Mouse (Mus musculus): ENCODE data around the gene Samd9l. TPM values are rescaled to one million over a fixed set of nuclear protein-coding genes. Genes with fewer than 3 reads are reported as not detected.
"Not testable (repeated sequence)": the region's sequence is repeated elsewhere in the genome, so short reads cannot be mapped to it uniquely, and the experiment has no call there.

The Samd9l gene
- 1 to 10 TPM; 3.7 to 6.5 (median 5.1) TPM for total RNA-seq (2022)

DNA sequence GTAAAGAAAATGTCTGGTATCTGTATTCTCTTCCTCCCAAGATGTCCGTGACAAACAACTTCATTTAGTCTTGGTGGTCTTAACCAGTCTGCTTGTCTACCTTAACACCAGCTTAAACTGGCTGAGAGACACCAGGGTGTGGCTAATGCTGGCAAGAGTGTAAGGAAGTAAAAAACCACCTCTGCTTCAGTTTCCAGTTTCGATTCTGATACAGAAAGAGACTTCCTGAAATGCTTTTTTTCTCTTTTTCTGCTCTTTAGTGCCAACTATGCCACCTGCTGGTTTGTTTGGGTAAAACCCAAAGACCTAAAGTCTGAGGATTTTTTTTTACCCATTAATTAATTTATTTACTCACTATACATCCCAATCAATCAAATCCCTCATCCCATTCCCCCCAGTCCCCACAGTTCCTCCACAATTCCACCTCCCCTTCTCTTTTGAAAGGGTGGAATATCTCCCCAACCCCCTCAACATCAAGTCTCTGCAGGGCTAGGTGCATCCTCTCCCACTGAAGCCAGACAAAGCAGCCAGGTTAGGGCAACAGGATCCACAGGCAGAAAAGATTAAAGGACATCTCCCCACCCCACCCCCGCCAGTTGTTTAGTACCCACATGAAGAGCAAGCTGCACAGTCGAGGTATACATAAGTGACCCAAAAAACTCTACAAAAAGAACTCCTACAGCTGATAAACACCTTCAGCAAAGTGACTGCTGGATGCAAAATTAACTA, at the start of gene Samd9l:
Gene Samd9l, minus strand, starts transcription at position 233 of the 729 bp plus-strand sequence.
- peak; percentile 14 to 15 for DNase-seq (ENCODE audit: low spot score in 2 of 2)

DNA sequence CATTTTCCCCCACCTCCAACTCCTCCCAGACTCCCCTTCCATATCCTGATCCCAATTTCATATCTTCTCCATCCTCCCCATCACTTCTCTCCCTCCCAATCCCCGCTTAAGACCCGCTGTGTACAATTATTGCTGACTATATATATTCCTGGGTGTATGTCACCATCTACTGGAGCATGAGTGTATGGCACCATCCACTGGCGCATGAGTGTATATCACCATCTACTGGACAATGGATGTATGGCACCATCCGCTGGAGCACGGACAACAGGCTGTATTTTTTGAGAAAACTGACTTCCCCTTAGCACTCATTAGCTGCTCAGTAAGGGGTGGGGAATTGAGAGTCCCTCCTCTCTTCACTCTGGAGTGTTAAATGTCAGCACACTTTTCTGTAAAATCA, 48.0 kb upstream of the Samd9l start:
- peak; percentile 7 to 21 for DNase-seq (ENCODE audit: low spot score in 2 of 2)

- no peak for DNase-seq (ENCODE audit: low spot score in 2 of 2)
Observed at GRCm38 (mm10) chr6:3443905-3444304, 44.5 kb upstream of the Samd9l start.

DNA sequence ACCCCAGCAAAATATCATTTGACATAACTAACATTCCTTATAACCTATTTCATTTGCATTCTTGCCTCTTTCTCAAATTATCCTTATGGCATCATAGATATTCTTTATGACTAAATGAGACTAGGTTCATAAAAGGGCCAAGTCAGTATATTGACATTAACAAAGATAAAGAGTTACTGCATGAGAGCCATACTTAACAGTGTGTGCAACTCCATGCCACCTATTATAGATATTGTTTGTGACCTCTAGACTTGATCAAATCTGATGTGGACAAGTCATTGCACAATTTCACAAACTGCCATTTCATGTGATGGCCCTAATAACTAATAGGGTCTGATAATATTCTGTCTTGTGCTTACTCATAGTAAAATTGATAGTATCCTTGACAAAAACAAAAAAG, 36.7 kb upstream of the Samd9l start:
- DNase-seq (ENCODE audit: low spot score in 2 of 2), result no peak

GRCm38 (mm10) chr6:3430976-3431375, 31.6 kb upstream of the Samd9l start:
- DNase-seq (ENCODE audit: low spot score in 2 of 2), result not testable (repeated sequence)

GRCm38 (mm10) chr6:3427047-3427446, 27.7 kb upstream of the Samd9l start:
- no peak for DNase-seq (ENCODE audit: low spot score in 2 of 2)

DNA sequence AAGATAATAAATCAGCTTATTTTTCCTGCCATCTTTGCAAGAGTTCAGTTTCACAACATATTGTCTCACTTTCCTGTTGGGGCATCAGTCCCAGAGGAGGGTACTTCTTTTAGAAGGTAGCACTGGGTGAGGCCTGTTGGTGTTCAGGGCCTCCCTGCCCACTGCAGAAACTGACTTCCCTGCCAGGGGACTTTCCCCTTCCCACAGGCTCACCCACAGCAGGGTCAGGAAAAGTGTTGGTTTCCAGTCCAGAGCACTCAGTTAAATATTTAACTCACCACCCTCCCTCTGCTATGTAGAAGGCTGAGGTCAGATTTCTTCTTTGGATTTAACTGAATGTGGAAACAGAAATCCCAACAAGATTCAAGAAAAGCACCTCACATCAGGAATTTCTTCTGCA, 26.0 kb upstream of the Samd9l start:
- not testable (repeated sequence) for DNase-seq (ENCODE audit: low spot score in 2 of 2)

DNA sequence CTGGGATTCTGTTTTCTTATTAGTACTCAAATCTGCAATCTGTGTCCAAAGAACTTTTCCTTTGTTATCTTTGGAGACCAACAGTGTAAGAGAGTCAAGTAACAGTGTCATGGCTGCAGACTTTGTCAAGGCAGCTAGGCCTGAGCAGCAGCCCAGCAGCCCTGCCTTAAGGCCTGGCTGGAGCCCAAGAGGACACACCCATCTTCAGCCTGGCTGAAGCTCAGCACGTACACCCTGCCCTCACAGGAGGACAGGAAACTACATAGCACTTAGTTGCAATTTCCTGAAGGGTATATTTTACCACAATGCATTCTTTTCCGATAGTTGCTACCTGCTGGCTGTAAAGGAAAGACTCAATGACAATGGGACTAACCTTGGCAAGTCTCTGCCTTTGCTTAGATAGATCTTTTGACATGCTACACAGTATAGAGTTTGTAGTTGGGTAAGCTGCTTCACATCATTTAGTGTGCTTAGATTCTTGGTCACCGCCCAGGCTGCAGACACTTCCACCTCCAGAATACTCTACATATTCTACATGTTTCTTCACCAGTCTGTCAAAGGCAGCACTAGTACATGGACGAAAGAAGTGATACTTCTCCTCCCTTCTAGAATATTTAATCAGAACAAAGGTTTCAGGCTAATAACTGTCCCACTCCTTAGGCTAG, 25.4 kb upstream of the Samd9l start:
- not testable (repeated sequence) for DNase-seq (ENCODE audit: low spot score in 2 of 2)

DNA sequence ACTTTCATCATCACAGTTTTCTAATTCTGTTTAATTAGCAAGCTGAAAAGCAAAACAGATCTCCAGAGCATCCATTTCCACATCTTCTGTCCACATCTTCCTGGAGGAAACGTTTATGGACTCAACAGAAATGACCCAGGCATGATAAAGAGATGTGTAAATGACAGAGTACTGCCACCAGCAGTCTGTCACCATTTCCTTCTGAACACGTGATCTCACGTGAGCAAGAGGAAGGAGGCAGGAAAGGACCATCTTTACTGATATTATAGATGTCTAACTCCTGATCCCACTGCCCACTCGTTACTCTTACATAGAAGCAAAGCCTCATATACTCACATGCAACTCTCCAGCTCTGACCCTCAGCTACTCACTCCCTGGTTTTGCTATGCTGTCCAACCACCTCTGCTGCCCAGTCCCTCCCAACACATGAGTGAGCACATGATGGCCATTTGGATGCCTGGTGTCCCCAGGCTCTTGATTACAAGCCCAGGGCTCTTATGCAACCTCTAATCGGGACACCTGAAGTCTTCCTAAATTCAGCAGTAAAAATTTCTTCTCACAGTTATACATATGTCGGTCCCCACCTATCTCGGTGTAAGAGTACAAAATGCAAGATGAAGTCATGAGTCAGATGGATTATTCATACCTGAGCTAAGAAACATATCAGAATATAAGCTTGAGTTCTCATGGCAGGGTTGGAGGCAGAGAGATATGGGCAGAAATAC, 2.0 kb downstream of the Samd9l start:
- not testable (repeated sequence) for DNase-seq (ENCODE audit: low spot score in 2 of 2)

GRCm38 (mm10) chr6:3395921-3396611, 3.3 kb downstream of the Samd9l start:
- DNase-seq (ENCODE audit: low spot score in 2 of 2), result not testable (repeated sequence)

GRCm38 (mm10) chr6:3389995-3390394, 9.4 kb downstream of the Samd9l start:
- no peak for DNase-seq (ENCODE audit: low spot score in 2 of 2)

DNA sequence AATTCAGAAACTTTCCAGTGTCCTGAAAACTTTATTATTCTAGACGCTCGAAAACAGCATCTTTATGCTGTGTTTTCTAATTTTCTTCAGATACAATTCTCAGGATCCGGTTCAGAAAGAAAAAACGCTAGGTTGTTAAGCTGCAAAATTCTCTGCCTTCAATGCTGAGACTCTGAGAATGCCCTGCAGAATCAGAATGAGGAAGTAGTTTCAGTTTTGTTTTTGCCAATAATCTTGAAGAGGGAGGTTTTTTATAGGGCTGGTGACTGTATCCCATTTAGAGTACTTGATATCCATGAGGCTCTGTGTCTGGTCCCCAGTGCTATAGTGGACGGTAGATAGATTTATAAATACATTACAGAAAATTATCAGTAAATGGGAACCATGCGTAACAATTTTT, 12.8 kb downstream of the Samd9l start:
- DNase-seq (ENCODE audit: low spot score in 2 of 2), result no peak

GRCm38 (mm10) chr6:3384816-3385215, 14.6 kb downstream of the Samd9l start:
- not testable (repeated sequence) for DNase-seq (ENCODE audit: low spot score in 2 of 2)

- not testable (repeated sequence) for DNase-seq (ENCODE audit: low spot score in 2 of 2)
Observed at GRCm38 (mm10) chr6:3384115-3384791, 15.1 kb downstream of the Samd9l start.

DNA sequence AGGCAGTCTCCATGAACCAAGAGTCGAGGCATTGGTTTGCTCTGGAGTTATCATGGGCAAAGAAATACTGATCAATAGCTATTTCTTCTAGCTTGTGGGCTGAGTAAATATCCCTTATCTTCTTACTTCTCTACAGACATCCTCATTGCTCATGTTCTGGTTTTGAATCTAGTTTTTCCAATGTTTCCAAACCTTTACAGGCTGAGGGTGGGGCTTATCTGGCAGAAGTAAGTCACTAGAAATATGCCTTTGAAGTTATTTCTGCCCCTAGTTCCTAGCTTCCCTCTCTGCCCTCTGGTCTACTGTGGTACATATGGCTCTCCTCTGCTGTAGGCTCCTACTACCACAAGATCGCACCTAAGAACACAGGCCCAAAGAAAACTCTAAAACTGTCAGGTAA, 20.2 kb downstream of the Samd9l start:
- no peak for DNase-seq (ENCODE audit: low spot score in 2 of 2)

- no peak for DNase-seq (ENCODE audit: low spot score in 2 of 2)
Observed at GRCm38 (mm10) chr6:3376687-3377086, 22.7 kb downstream of the Samd9l start.

- DNase-seq (ENCODE audit: low spot score in 2 of 2), result no peak
Observed at GRCm38 (mm10) chr6:3369527-3369926, 29.8 kb downstream of the Samd9l start.

- DNase-seq (ENCODE audit: low spot score in 2 of 2), result not testable (repeated sequence)
Observed at GRCm38 (mm10) chr6:3365609-3366008, 33.8 kb downstream of the Samd9l start.

GRCm38 (mm10) chr6:3345924-3346597, 53.3 kb downstream of the Samd9l start:
- peak in 1 of 2 experiments; percentile 15 for DNase-seq (ENCODE audit: low spot score in 2 of 2)

GRCm38 (mm10) chr6:3345043-3345639, 54.2 kb downstream of the Samd9l start:
- DNase-seq (ENCODE audit: low spot score in 2 of 2), result not testable (repeated sequence)
